Mouse (Mus musculus): ENCODE results near the gene Eci2.

- TF ChIP-seq CTCF (IDR thresholded peaks at IDR 0.05; ENCODE audit: control insufficient read depth, insufficient read depth, low read length) (no peak), POLR2A (IDR thresholded peaks at IDR 0.05; ENCODE audit: borderline replicate concordance, control insufficient read depth, low read depth, low read length) (no peak)
Measured at GRCm38 (mm10) chr13:35031684-35032082, 4.8 kb upstream of the Eci2 start.

Measured in bone marrow, adult 2 months (tissue).